Mouse (Mus musculus): ENCODE measurements at regions not wholly inside any gene's neighbourhood (a gene's known extent, or its start where the extent isn't known, plus 50 kb on each side); places are given as distances from the start of the nearest gene placed in this dataset.

- TF ChIP-seq MYOD1 (IDR thresholded peaks at IDR 0.05; ENCODE audit: control insufficient read depth, insufficient read length, low read depth) (no peak), FOSL1 (IDR thresholded peaks at IDR 0.05; ENCODE audit: insufficient read depth, low read length, poor library complexity, severe bottlenecking) (no peak), USF1 (IDR thresholded peaks at IDR 0.05; ENCODE audit: low read depth) (no peak), MYOG (IDR thresholded peaks at IDR 0.05; ENCODE audit: control insufficient read depth, extremely low read depth, insufficient read length) (no peak), CEBPB (IDR thresholded peaks at IDR 0.05; ENCODE audit: low read depth) (no peak), CTCF (IDR thresholded peaks at IDR 0.05; ENCODE audit: control insufficient read depth, insufficient read depth, insufficient read length) (no peak), MAX (IDR thresholded peaks at IDR 0.05) (no peak)
- H3ac ChIP-seq (ENCODE audit: control insufficient read depth, insufficient read length, low read depth): no peak overlapping the region
- H3K4me3 ChIP-seq (ENCODE audit: insufficient read depth, poor library complexity, severe bottlenecking): no peak overlapping the region
- H3K79me2 ChIP-seq (ENCODE audit: control insufficient read depth, insufficient read depth): no peaks in the 10 kb centered on the region
- no peaks in the 10 kb centered on the region for H3K79me3 ChIP-seq (ENCODE audit: low read depth)
- no peaks in the 10 kb centered on the region for H3K27me3 ChIP-seq (ENCODE audit: control insufficient read depth, insufficient read depth, insufficient read length)
- H3K36me3 ChIP-seq (ENCODE audit: control insufficient read depth, insufficient read depth): no peaks in the 10 kb centered on the region
These were observed 111.1 kb downstream of the Tfap2c start for GRCm38 (mm10) chr2:172660479-172660878.

- TF ChIP-seq MYOD1 (IDR thresholded peaks at IDR 0.05; ENCODE audit: control insufficient read depth, insufficient read length, low read depth): no peak
- TF ChIP-seq CEBPB (IDR thresholded peaks at IDR 0.05; ENCODE audit: low read depth): no peak
- TF ChIP-seq FOSL1 (IDR thresholded peaks at IDR 0.05; ENCODE audit: insufficient read depth, low read length, poor library complexity, severe bottlenecking): no peak
- no peak for TF ChIP-seq MAX (IDR thresholded peaks at IDR 0.05)
- no peak for TF ChIP-seq MYOG (IDR thresholded peaks at IDR 0.05; ENCODE audit: control insufficient read depth, extremely low read depth, insufficient read length)
- no peak for TF ChIP-seq USF1 (IDR thresholded peaks at IDR 0.05; ENCODE audit: low read depth)
- no peak for TF ChIP-seq CTCF (IDR thresholded peaks at IDR 0.05; ENCODE audit: control insufficient read depth, insufficient read depth, insufficient read length)
- Histone ChIP-seq H3K79me3 (ENCODE audit: low read depth) (no peaks in the 10 kb centered on the region), H3K4me3 (ENCODE audit: insufficient read depth, poor library complexity, severe bottlenecking) (no peak overlapping the region), H3K27me3 (ENCODE audit: control insufficient read depth, insufficient read depth, insufficient read length) (no peaks in the 10 kb centered on the region), H3K36me3 (ENCODE audit: control insufficient read depth, insufficient read depth) (no peaks in the 10 kb centered on the region), H3K79me2 (ENCODE audit: control insufficient read depth, insufficient read depth) (no peaks in the 10 kb centered on the region), H3ac (ENCODE audit: control insufficient read depth, insufficient read length, low read depth) (no peak overlapping the region)
These were observed 111.5 kb downstream of the Tfap2c start for GRCm38 (mm10) chr2:172660916-172661315.

GRCm38 (mm10) chr2:172661418-172661980 lies 112.1 kb downstream of the Tfap2c start:
- TF ChIP-seq CTCF (IDR thresholded peaks at IDR 0.05; ENCODE audit: control insufficient read depth, insufficient read depth, insufficient read length): no peak
- TF ChIP-seq FOSL1 (IDR thresholded peaks at IDR 0.05; ENCODE audit: insufficient read depth, low read length, poor library complexity, severe bottlenecking): no peak
- no peak for TF ChIP-seq CEBPB (IDR thresholded peaks at IDR 0.05; ENCODE audit: low read depth)
- no peak for TF ChIP-seq MYOG (IDR thresholded peaks at IDR 0.05; ENCODE audit: control insufficient read depth, extremely low read depth, insufficient read length)
- TF ChIP-seq MAX (IDR thresholded peaks at IDR 0.05): no peak
- no peak for TF ChIP-seq MYOD1 (IDR thresholded peaks at IDR 0.05; ENCODE audit: control insufficient read depth, insufficient read length, low read depth)
- TF ChIP-seq USF1 (IDR thresholded peaks at IDR 0.05; ENCODE audit: low read depth): no peak
- H3K79me2 ChIP-seq (ENCODE audit: control insufficient read depth, insufficient read depth): no peaks in the 10 kb centered on the region
- H3K27me3 ChIP-seq (ENCODE audit: control insufficient read depth, insufficient read depth, insufficient read length): no peaks in the 10 kb centered on the region
- H3ac ChIP-seq (ENCODE audit: control insufficient read depth, insufficient read length, low read depth): no peak overlapping the region
- no peaks in the 10 kb centered on the region for H3K79me3 ChIP-seq (ENCODE audit: low read depth)
- no peak overlapping the region for H3K4me3 ChIP-seq (ENCODE audit: insufficient read depth, poor library complexity, severe bottlenecking)
- H3K36me3 ChIP-seq (ENCODE audit: control insufficient read depth, insufficient read depth): no peaks in the 10 kb centered on the region

GRCm38 (mm10) chr2:172662165-172662564 lies 112.8 kb downstream of the Tfap2c start:
- Histone ChIP-seq H3K4me3 (ENCODE audit: insufficient read depth, poor library complexity, severe bottlenecking) (no peak overlapping the region), H3K79me3 (ENCODE audit: low read depth) (no peaks in the 10 kb centered on the region), H3ac (ENCODE audit: control insufficient read depth, insufficient read length, low read depth) (no peak overlapping the region), H3K79me2 (ENCODE audit: control insufficient read depth, insufficient read depth) (no peaks in the 10 kb centered on the region), H3K36me3 (ENCODE audit: control insufficient read depth, insufficient read depth) (no peaks in the 10 kb centered on the region), H3K27me3 (ENCODE audit: control insufficient read depth, insufficient read depth, insufficient read length) (no peaks in the 10 kb centered on the region)
- TF ChIP-seq MYOG (IDR thresholded peaks at IDR 0.05; ENCODE audit: control insufficient read depth, extremely low read depth, insufficient read length) (no peak), CEBPB (IDR thresholded peaks at IDR 0.05; ENCODE audit: low read depth) (no peak), FOSL1 (IDR thresholded peaks at IDR 0.05; ENCODE audit: insufficient read depth, low read length, poor library complexity, severe bottlenecking) (no peak), MYOD1 (IDR thresholded peaks at IDR 0.05; ENCODE audit: control insufficient read depth, insufficient read length, low read depth) (no peak), MAX (IDR thresholded peaks at IDR 0.05) (no peak), CTCF (IDR thresholded peaks at IDR 0.05; ENCODE audit: control insufficient read depth, insufficient read depth, insufficient read length) (no peak), USF1 (IDR thresholded peaks at IDR 0.05; ENCODE audit: low read depth) (no peak)

GRCm38 (mm10) chr2:172663681-172664080 lies 114.3 kb downstream of the Tfap2c start:
- H3K4me3 ChIP-seq (ENCODE audit: insufficient read depth, poor library complexity, severe bottlenecking): no peak overlapping the region
- no peaks in the 10 kb centered on the region for H3K79me3 ChIP-seq (ENCODE audit: low read depth)

GRCm38 (mm10) chr2:172673081-172673480 lies 123.7 kb downstream of the Tfap2c start:
- H3K79me2 ChIP-seq (ENCODE audit: control insufficient read depth, insufficient read depth): no peaks in the 10 kb centered on the region
- no peaks in the 10 kb centered on the region for H3K79me3 ChIP-seq (ENCODE audit: low read depth)
- no peak overlapping the region for H3ac ChIP-seq (ENCODE audit: control insufficient read depth, insufficient read length, low read depth)
- H3K4me3 ChIP-seq (ENCODE audit: insufficient read depth, poor library complexity, severe bottlenecking): no peak overlapping the region
- no peak for TF ChIP-seq FOSL1 (IDR thresholded peaks at IDR 0.05; ENCODE audit: insufficient read depth, low read length, poor library complexity, severe bottlenecking)
- no peak for TF ChIP-seq CTCF (IDR thresholded peaks at IDR 0.05; ENCODE audit: control insufficient read depth, insufficient read depth, insufficient read length)
- no peak for TF ChIP-seq MAX (IDR thresholded peaks at IDR 0.05)
- TF ChIP-seq CEBPB (IDR thresholded peaks at IDR 0.05; ENCODE audit: low read depth): no peak
- no peak for TF ChIP-seq MYOD1 (IDR thresholded peaks at IDR 0.05; ENCODE audit: control insufficient read depth, insufficient read length, low read depth)
- TF ChIP-seq USF1 (IDR thresholded peaks at IDR 0.05; ENCODE audit: low read depth): no peak
- no peak for TF ChIP-seq MYOG (IDR thresholded peaks at IDR 0.05; ENCODE audit: control insufficient read depth, extremely low read depth, insufficient read length)
- no peaks in the 10 kb centered on the region for H3K27me3 ChIP-seq (ENCODE audit: control insufficient read depth, insufficient read depth, insufficient read length)
- H3K36me3 ChIP-seq (ENCODE audit: control insufficient read depth, insufficient read depth): no peaks in the 10 kb centered on the region

More at GRCm38 (mm10) chr2:172663681-172664080, 114.3 kb downstream of the Tfap2c start:
- no peak for TF ChIP-seq MAX (IDR thresholded peaks at IDR 0.05)
- Histone ChIP-seq H3K79me2 (ENCODE audit: control insufficient read depth, insufficient read depth) (no peaks in the 10 kb centered on the region), H3ac (ENCODE audit: control insufficient read depth, insufficient read length, low read depth) (no peak overlapping the region), H3K27me3 (ENCODE audit: control insufficient read depth, insufficient read depth, insufficient read length) (no peaks in the 10 kb centered on the region), H3K36me3 (ENCODE audit: control insufficient read depth, insufficient read depth) (no peaks in the 10 kb centered on the region)

Measured in C2C12 (cell line).